Mouse (Mus musculus): ENCODE measurements around the gene Akain1. TPM values are rescaled to one million over a fixed set of nuclear protein-coding genes. Genes with fewer than 3 reads are reported as not detected.

The Akain1 gene
- polyA plus RNA-seq, 1 experiment from 2014 or later, result 1.8 TPM

DNA sequence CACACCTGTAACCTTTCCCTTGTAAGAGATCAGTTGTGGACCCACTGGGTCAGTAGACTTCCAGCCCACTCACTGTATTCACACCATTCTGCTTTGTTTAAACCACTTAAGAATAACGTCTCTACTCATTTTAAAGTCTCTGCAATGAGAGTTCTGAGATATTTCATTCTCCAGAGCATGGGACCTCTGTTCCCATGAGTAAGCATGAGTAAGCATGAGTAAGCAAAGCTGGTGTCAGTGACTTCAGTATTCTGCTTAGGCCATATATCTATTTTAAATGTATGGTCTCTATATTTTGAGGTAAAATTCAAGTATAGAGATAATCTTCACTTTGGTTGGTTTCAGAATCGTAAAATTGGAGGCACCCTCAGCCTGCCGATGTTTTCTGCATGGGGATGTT lies 57.0 kb downstream of the Akain1 start:
- no peak for ATAC-seq
- Histone ChIP-seq H3K4me2 (ENCODE audit: low read length) (no peak overlapping the region), H3K36me3 (ENCODE audit: control insufficient read depth, insufficient read depth, low read length) (no peaks in the 10 kb centered on the region), H3K4me3 (ENCODE audit: low read length) (no peak overlapping the region), H3K9ac (ENCODE audit: low read depth, low read length) (no peak overlapping the region), H3K27ac (ENCODE audit: low read depth, low read length) (no peak overlapping the region), H3K9me3 (ENCODE audit: control insufficient read depth, low read length) (no peaks in the 10 kb centered on the region), H3K27me3 (replicated peaks; ENCODE audit: control insufficient read depth, insufficient read depth, low read length) (no peaks in the 10 kb centered on the region), H3K4me1 (ENCODE audit: control insufficient read depth, insufficient read depth, low read depth, low read length) (no peaks in the 10 kb centered on the region)
- 86% methylated on average over 3 of the region's 3 CpGs for WGBS

DNA sequence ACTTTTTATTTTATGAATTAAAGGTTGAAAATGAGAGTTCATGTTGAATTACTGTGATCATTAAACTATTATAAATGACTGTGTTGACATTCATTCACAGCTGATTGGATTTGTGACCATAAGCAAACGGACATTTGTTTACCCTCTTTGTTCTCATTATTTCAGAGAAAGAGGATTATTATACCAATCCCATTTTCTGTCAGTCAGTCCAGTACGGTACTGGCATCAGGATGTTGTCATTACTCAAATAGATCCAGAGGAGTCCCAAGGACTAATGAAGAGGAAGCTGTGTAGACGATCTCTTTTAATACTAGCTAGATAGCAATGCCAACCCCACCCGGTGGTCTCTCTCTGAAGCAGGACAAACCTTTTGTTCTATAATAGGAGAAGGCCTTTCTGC lies 58.2 kb downstream of the Akain1 start:
- Histone ChIP-seq H3K4me3 (ENCODE audit: low read length) (no peak overlapping the region), H3K4me2 (ENCODE audit: low read length) (no peak overlapping the region), H3K27me3 (replicated peaks; ENCODE audit: control insufficient read depth, insufficient read depth, low read length) (no peaks in the 10 kb centered on the region), H3K27ac (ENCODE audit: low read depth, low read length) (no peak overlapping the region), H3K9ac (ENCODE audit: low read depth, low read length) (no peak overlapping the region), H3K9me3 (ENCODE audit: control insufficient read depth, low read length) (no peaks in the 10 kb centered on the region), H3K36me3 (ENCODE audit: control insufficient read depth, insufficient read depth, low read length) (no peaks in the 10 kb centered on the region), H3K4me1 (ENCODE audit: control insufficient read depth, insufficient read depth, low read depth, low read length) (no peaks in the 10 kb centered on the region)
- ATAC-seq, result no peak
- 68% methylated on average over 4 of the region's 4 CpGs for WGBS

DNA sequence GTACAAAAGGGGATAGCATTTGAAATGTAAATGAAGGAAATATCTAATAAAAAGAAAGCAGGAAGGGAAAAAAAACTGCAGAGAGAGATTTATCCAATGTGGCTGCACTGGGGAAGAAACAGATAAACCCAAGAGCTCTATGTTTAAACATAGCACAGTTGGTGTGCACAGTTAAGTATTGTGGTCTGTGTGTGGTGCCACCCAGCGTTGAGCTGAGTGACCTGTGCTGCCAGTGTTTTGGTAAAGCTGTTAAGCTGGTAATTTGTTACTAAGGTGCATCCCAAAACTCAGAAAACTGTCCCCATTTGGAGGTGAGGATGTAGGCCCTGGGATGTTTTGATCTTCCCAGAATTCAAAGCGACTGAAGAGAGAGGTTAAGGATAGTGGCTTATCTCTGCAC lies 59.8 kb downstream of the Akain1 start:
- ATAC-seq, result no peak
- Histone ChIP-seq H3K9me3 (ENCODE audit: control insufficient read depth, low read length) (no peaks in the 10 kb centered on the region), H3K4me2 (ENCODE audit: low read length) (no peak overlapping the region), H3K4me1 (ENCODE audit: control insufficient read depth, insufficient read depth, low read depth, low read length) (no peaks in the 10 kb centered on the region), H3K27ac (ENCODE audit: low read depth, low read length) (no peak overlapping the region), H3K4me3 (ENCODE audit: low read length) (no peak overlapping the region), H3K9ac (ENCODE audit: low read depth, low read length) (no peak overlapping the region), H3K27me3 (replicated peaks; ENCODE audit: control insufficient read depth, insufficient read depth, low read length) (no peaks in the 10 kb centered on the region), H3K36me3 (ENCODE audit: control insufficient read depth, insufficient read depth, low read length) (no peaks in the 10 kb centered on the region)
- WGBS, result 49% methylated on average over 2 of the region's 2 CpGs

DNA sequence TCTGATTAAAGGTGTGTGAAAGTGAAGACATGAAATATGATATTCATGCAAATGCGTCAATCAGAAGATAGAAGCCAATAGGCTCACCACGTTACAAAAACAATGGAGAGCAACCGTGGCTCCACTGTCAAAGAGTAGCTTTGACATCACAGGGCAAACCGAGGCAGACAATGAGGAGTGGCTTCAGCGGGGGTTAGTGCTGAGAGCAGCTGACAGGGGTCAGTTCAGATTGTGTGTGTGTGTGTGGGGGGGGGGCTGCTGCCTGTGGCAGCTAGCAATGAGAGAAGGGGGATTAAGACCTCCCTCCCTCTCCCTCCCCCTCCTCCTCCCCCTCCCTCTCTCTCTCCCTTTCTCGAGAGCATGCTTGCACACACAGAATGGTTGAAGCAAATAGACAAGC lies 60.3 kb downstream of the Akain1 start:
- ATAC-seq, result no peak
- Histone ChIP-seq H3K36me3 (ENCODE audit: control insufficient read depth, insufficient read depth, low read length) (no peaks in the 10 kb centered on the region), H3K9me3 (ENCODE audit: control insufficient read depth, low read length) (no peaks in the 10 kb centered on the region), H3K9ac (ENCODE audit: low read depth, low read length) (no peak overlapping the region), H3K4me3 (ENCODE audit: low read length) (no peak overlapping the region), H3K4me2 (ENCODE audit: low read length) (no peak overlapping the region), H3K27ac (ENCODE audit: low read depth, low read length) (no peak overlapping the region), H3K4me1 (ENCODE audit: control insufficient read depth, insufficient read depth, low read depth, low read length) (no peaks in the 10 kb centered on the region), H3K27me3 (replicated peaks; ENCODE audit: control insufficient read depth, insufficient read depth, low read length) (no peaks in the 10 kb centered on the region)
- 24% methylated on average over 6 of the region's 6 CpGs for WGBS

DNA sequence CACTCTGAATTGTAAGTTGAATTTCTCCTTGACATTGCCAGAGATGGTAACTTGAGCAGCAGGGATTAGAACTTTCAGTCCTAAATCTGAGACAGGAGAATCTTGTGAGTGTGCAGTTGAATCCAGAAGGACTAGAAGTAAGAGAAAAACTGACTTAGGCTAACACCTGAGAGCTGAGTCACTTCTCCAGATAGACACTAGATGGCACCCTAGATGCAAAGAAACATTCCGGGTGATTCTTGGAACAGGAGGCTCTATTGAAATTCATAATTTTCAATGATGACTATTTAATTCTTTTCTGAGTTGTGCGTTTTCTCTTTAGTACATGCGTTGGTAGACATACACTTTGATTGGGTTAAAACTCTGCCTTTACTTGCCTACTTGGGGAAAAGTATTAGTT lies 66.9 kb downstream of the Akain1 start:
- no peak overlapping the region for H3K4me3 ChIP-seq (ENCODE audit: low read length)
- no peak overlapping the region for H3K4me2 ChIP-seq (ENCODE audit: low read length)
- no peaks in the 10 kb centered on the region for H3K9me3 ChIP-seq (ENCODE audit: control insufficient read depth, low read length)
- no peak overlapping the region for H3K9ac ChIP-seq (ENCODE audit: low read depth, low read length)
- no peaks in the 10 kb centered on the region for H3K36me3 ChIP-seq (ENCODE audit: control insufficient read depth, insufficient read depth, low read length)
- WGBS, result 37% methylated on average over 3 of the region's 3 CpGs
- no peak overlapping the region for H3K27ac ChIP-seq (ENCODE audit: low read depth, low read length)
- H3K4me1 ChIP-seq (ENCODE audit: control insufficient read depth, insufficient read depth, low read depth, low read length), result no peaks in the 10 kb centered on the region
- no peaks in the 10 kb centered on the region for H3K27me3 ChIP-seq (replicated peaks; ENCODE audit: control insufficient read depth, insufficient read depth, low read length)
- ATAC-seq, result no peak

DNA sequence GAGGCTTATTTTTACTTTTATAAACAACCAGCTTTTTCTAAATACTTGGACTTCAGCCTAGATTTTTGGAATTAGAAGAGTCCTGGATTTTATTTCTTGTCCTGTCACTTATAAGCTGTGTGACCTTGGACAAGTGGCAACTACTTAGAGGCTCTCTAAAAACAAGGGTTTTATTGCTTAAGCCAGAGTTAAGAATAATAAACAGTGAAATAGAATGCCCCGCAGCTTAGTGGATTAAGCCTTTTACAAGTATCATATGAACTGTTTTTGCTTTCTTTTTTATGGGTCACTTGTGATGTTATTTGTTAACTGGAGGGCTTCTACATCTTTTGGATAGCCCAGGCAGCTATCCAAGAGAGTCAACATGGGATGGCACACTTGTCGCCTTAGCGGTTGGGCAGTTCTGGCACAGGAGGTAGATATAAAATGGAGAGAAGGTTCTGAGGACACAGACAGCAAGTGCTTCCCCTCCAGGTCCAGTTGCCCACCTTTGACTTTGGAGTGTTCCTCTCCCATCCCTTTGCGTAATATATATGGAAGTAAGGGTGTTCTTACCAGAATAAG lies 77.3 kb downstream of the Akain1 start:
- Histone ChIP-seq H3K4me1 (ENCODE audit: control insufficient read depth, insufficient read depth, low read depth, low read length) (no peaks in the 10 kb centered on the region), H3K27me3 (replicated peaks; ENCODE audit: control insufficient read depth, insufficient read depth, low read length) (no peaks in the 10 kb centered on the region), H3K27ac (ENCODE audit: low read depth, low read length) (no peak overlapping the region), H3K9me3 (ENCODE audit: control insufficient read depth, low read length) (no peaks in the 10 kb centered on the region), H3K4me3 (ENCODE audit: low read length) (no peak overlapping the region), H3K36me3 (ENCODE audit: control insufficient read depth, insufficient read depth, low read length) (no peaks in the 10 kb centered on the region), H3K9ac (ENCODE audit: low read depth, low read length) (no peak overlapping the region), H3K4me2 (ENCODE audit: low read length) (no peak overlapping the region)
- no peak for ATAC-seq
- 83% methylated on average over 4 of the region's 4 CpGs for WGBS

DNA sequence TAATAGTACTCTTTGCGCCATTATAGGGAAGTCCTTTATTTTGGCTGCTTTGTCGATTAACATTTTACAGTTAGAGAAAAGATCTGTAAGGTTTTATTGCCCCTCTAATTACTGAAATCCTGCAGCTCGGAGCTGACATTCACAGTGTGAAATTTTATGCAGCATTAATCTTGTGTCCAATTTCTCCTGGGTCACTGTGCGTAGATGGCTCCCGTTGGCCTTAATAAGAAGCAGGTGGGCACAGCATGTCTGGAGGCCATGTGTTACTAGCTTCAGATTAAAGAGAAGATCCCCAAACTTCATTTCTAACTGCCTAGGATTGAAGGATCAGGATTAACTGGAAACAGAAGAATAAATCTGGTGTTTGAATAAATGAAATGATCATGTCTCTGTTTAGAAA lies 92.3 kb downstream of the Akain1 start:
- Histone ChIP-seq H3K4me3 (ENCODE audit: low read length) (no peak overlapping the region), H3K9ac (ENCODE audit: low read depth, low read length) (no peak overlapping the region), H3K4me1 (ENCODE audit: control insufficient read depth, insufficient read depth, low read depth, low read length) (no peaks in the 10 kb centered on the region), H3K9me3 (ENCODE audit: control insufficient read depth, low read length) (no peaks in the 10 kb centered on the region), H3K4me2 (ENCODE audit: low read length) (no peak overlapping the region), H3K36me3 (ENCODE audit: control insufficient read depth, insufficient read depth, low read length) (no peaks in the 10 kb centered on the region), H3K27ac (ENCODE audit: low read depth, low read length) (no peak overlapping the region), H3K27me3 (replicated peaks; ENCODE audit: control insufficient read depth, insufficient read depth, low read length) (no peaks in the 10 kb centered on the region)
- no peak for ATAC-seq
- 44% methylated on average over 5 of the region's 5 CpGs for WGBS

Other genes with a start within 250 kb of the Akain1 start
- 22.4 and 28.3 TPM in 2 replicates for gene Zbtb14, start 56.3 kb upstream of the Akain1 start, polyA plus RNA-seq (2015; fragmentation: Nextera tagmentation; extraction: Ambion mirVana)

Measured in hindbrain, embryonic 16.5 days (tissue).